Mouse (Mus musculus): ENCODE data around the gene Zfp655.
"Not testable (repeated sequence)": the region's sequence is repeated elsewhere in the genome, so short reads cannot be mapped to it uniquely, and the experiment has no call there.

The Zfp655 gene

DNA sequence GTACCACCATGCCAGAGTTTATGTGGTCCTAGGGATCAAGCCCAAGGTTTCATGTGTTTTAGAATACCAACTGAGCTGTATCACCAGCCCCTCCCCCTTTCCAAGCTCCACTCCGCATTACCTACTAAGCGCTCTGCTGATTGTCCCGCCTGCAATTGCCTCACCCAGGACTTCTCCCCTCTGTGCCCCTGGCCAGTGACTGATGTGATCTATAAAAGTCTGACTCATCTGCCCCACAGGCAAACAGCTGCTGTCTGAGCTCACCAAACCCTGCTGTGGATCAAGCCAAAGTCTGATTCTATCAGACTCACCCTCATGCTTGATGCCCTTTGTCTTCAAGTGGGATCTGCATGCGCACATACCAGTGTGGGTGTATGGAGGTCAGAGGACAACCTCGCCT is 8.7 kb upstream of the Zfp655 start:
- DNase-seq (ENCODE audit: low spot score) = no peak

DNA sequence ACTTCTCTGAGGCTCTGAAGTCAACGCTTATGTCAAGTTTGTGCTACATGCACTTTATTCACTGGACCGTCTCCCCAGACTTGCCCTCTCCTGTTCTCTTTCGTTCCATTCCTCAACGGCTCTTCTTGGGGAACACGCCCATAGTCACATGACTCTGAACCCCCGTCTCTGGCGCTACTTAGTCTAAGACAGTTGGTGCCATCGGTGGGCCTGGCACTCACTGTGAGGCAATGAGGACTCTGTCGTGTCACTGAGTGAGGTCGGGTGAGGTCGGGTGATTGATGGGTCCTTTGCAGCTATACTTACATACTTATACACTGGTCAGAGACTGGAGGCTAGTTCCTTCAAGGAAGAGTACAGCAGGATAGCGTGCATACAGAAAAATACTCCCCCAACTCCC is 8.1 kb upstream of the Zfp655 start:
- no peak for DNase-seq (ENCODE audit: low spot score)

DNA sequence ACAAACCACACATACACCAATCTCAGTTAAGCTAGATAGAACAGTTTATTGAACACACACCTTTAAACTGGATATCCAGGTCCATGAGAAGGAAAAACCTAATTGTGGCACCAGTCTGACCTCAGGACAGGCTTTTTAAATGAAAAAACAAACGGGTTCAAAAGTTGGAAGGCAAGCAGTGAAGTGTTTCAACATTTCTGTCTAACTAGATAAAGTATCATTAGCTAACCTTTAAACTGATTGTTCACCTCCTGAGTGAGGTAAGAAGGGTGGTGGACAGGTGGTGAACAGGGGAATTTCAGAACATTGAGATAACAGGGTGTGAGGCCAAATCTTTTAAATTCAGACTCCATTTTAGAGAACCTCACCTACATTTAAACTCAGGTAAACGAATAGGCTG is 5.1 kb upstream of the Zfp655 start:
- no peak for DNase-seq (ENCODE audit: low spot score)

DNA sequence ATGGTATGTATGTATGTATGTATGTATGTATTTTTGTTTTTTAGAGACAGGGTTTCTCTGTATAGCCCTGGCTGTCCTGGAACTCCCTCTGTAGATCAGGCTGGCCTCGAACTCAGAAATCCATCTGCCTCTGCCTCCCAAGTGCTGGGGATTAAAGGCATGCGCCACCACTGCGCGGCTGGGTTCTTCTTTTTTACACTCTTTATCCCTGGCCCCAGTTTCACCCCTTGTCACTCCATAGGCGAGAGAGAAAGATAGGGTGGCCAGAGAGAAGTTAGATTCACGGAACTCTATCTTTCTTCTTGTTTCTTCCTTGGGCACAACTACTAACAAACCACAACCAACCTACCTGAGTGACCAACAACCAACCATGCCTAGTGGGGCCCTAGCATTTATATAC is 2.2 kb upstream of the Zfp655 start:
- not testable (repeated sequence) for DNase-seq (ENCODE audit: low spot score)

GRCm38 (mm10) chr5:145230641-145231040 is 874 bp upstream of the Zfp655 start:
- no peak for DNase-seq (ENCODE audit: low spot score)

DNA sequence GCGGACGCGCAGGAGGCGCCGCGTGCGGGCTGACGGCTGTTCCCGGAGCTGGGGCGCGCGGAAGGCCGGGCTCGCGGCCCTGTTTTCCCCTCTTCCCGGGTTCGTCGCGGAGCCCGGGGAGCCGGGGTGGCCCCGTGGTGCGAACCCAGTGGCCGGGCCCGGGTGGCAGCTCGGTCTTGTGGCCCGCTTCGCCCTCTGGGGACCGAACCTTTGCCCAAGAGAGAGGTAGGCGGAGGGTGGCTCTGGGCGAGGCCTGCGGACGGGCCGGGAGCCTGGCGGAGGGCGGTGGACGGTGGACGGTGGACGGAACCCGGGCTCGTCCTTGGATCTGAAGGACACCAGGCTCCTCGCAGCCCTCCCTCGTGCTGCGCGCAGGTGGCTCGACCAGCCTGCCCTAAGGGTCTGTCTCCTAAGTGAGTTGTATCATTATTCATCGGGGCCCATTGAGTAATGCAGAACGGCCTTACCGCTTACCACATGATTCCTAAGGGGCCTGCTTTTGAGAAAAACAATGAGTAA is 437 bp downstream of the Zfp655 start:
- peak; percentile 62 for DNase-seq (ENCODE audit: low spot score)

DNA sequence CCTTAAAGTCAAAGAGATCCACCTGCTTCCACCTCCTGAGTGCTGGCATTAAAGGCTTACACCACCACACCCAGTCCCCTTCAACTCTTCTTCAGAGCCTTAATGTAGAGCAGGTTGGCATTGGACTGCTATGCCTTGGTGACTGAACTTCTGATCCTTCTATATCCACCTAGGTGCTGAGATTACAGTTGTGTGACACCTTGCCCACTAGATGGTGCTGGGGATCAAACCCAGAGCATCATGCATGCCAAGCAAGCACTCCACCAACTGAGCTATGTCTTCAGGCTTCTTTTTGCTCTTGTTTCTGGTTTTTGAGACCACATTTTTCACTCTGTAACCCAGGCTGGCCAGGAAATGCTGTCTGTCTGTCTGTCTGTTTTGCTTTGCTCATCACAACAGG is 3.1 kb downstream of the Zfp655 start:
- DNase-seq (ENCODE audit: low spot score) = peak; percentile 47

DNA sequence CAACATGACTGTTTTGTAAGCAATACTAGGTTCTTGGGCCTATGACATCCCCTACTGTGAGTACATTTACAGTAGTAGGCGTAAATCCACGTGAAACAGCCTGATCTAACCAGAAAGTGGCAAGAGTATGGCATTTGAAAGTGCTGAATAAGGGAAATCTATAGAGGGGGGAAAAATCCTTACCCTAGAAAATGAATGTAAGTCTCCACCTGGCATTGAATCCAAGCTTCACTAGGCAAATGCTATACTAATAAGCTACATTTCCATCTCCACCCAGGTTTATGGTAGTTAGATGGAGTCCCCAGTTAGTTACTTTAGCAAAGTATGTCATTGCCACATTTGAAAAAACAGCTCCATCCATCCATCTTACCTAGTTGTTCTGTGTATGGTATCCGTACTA is 18.0 kb downstream of the Zfp655 start:
- DNase-seq (ENCODE audit: low spot score) = no peak

DNA sequence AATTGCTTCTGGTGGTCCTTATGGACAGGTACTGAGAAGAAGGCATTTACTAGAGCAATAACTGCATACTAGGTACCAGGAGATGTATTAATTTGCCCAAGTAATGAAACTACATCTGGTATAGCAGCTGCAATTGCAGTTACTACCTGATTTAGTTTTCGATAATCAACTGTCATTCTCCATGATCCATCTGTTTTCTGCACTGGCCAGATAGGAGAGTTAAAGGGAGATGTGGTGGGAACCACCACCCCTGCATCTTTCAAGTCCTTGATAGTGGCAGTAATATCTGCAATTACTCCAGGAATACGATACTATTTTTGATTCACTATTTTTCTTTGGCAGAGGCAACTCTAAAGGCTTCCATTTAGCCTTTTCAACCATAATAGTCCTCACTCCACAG is 42.1 kb downstream of the Zfp655 start:
- not testable (repeated sequence) for DNase-seq (ENCODE audit: low spot score)

DNA sequence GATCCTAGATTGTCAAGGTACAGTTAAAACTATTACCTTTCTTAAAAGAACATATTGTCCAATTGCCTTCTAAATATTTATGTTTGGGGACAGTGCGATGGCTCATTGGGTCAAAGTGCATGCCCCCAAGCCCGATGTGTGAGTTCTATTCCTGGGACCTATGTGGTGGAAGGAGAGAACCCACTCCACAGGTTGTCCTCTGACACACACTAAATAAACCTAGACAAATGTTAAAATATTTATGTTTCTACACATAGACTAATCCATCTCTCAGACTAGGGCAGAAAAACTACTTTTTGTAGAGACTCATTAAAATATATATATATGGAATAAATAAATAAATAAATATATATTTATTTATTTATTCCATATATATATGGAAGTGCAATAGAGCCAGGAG is 48.4 kb downstream of the Zfp655 start:
- no peak for DNase-seq (ENCODE audit: low spot score)

DNA sequence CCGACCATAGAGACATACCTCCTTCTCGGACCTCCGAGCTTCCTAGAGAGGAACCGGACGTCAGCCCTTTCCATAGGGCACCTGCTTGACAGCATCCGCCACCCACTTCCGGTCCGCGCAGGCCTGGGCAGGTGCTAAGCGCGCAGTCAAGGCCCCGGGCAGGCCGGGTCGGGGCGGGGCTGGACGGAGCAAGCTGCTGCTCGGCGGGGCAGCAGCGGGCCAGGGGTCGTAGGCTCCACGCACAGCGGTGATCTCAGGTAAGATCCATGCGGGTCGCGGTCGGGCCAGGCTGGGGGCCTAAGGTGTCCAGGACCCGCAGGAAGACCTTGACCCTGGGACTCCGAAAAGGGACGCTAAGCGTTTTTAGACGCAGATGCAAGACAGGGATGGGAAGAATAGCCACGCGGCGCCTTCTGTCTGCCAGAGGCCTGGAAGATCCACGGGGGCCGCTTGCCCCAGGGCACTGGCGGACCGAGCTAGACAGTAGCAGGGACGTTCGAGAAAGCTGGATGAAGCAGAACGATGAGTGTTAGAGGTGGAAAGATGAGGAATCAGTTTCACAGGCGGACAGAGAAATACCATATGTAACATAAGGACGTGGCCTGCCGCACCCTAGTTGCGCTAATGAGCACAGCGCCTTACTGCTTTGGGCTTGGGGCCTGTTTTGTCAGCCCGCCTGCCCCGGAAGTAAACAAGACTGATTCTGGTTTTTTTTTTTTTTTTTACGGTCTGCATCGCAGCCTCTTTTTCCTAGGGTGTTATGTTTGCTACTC is 49.0 kb downstream of the Zfp655 start, which contains the start of gene Zscan25:
Gene Zscan25, plus strand, starts transcription at position 130 of the 773 bp plus-strand sequence.
- peak; percentile 97 for DNase-seq (ENCODE audit: low spot score)

GRCm38 (mm10) chr5:145288382-145288781 is 56.9 kb downstream of the Zfp655 start:
- DNase-seq (ENCODE audit: low spot score) = no peak

- DNase-seq (ENCODE audit: low spot score) = no peak
These were observed 59.2 kb downstream of the Zfp655 start for GRCm38 (mm10) chr5:145290697-145291096.

- DNase-seq (ENCODE audit: low spot score) = no peak
These were observed 60.9 kb downstream of the Zfp655 start for GRCm38 (mm10) chr5:145292398-145292797.
